Mouse (Mus musculus) liver, embryonic 11.5 days (tissue): ENCODE measurements around the gene Tenm3. TPM values are rescaled to one million over a fixed set of nuclear protein-coding genes. Genes with fewer than 3 reads are reported as not detected.

Source experiments
- ATAC-seq: fragments of 200-750 bp; cut with Nextera tagmentation; replicated peaks from 2 replicates; pipeline ENCODE4 v1.8.0; 2017; ENCODE audit warnings: moderate number of reproducible peaks, mild to moderate bottlenecking, moderate TSS enrichment, moderate library complexity; ENCODE audit not compliant: low FRiP score
- DNase-seq: peaks from one replicate; pipeline ENCODE4 v3.0.0-alpha.2; 2017; ENCODE audit warnings: low spot score
- H3K27ac ChIP-seq: fragments of 300-500 bp; sonication (generic); 2 replicates; pipeline ENCODE4 v1.5.1; 2014; ENCODE audit warnings: mild to moderate bottlenecking, low read depth, low read length, control low read depth
- H3K27me3 ChIP-seq: fragments of 300-500 bp; sonication (generic); replicated peaks from 2 replicates; pipeline ENCODE4 v1.6.1; 2014; ENCODE audit warnings: low read length, mixed read lengths; ENCODE audit not compliant: control insufficient read depth, insufficient read depth
- H3K36me3 ChIP-seq: fragments of 300-500 bp; sonication (generic); 2 replicates; pipeline ENCODE4 v1.6.1; 2014; ENCODE audit warnings: mild to moderate bottlenecking, low read length, moderate library complexity, mixed read lengths; ENCODE audit not compliant: control insufficient read depth, insufficient read depth
- H3K4me1 ChIP-seq: fragments of 300-500 bp; sonication (generic); replicated peaks from 2 replicates; pipeline ENCODE4 v1.6.1; 2014; ENCODE audit warnings: low read length, mixed read lengths; ENCODE audit not compliant: control insufficient read depth, insufficient read depth
- H3K4me2 ChIP-seq: fragments of 300-500 bp; sonication (generic); 2 replicates; pipeline ENCODE4 v1.6.1; 2014; ENCODE audit warnings: mild to moderate bottlenecking, control low read depth, moderate library complexity
- H3K4me3 ChIP-seq: fragments of 300-500 bp; sonication (generic); 2 replicates; pipeline ENCODE4 v1.5.1; 2014; ENCODE audit warnings: low read depth, low read length, control low read depth
- H3K9ac ChIP-seq: fragments of 300-500 bp; sonication (generic); 2 replicates; pipeline ENCODE4 v1.6.1; 2014; ENCODE audit warnings: low read depth, low read length, control low read depth
- H3K9me3 ChIP-seq: fragments of 300-500 bp; sonication (generic); 2 replicates; pipeline ENCODE4 v1.6.1; 2016; ENCODE audit warnings: low read length, inconsistent platforms, mixed read lengths; ENCODE audit not compliant: control insufficient read depth
- WGBS: fragments of 180-500 bp; shearing (Covaris S2); extraction: QIAGEN DNeasy Blood & Tissue Kit; methylation state at CpG from one replicate; pipeline ENCODE4 v1.1.7; 2014; 5-methylcytosine and 5-hydroxymethylcytosine counted together
- polyA plus RNA-seq: library from polyadenylated mRNA; unstranded; fragments of >200 nt; fragmentation: Nextera tagmentation; extraction: Ambion mirVana; gene quantifications from 2 replicates; pipeline ENCODE4 v1.2.1, GENCODE M21; 2014

Gene Tenm3
- polyA plus RNA-seq, 1 experiment from 2014 or later = 13.6 TPM

- 68% methylated on average over 14 of the region's 14 CpGs for WGBS
- Histone ChIP-seq H3K36me3 (no peaks in the 10 kb centered on the region), H3K27ac (no peak overlapping the region), H3K4me2 (no peak overlapping the region), H3K4me3 (no peak overlapping the region), H3K9ac (no peak overlapping the region), H3K4me1 (no peaks in the 10 kb centered on the region), H3K9me3 (no peaks in the 10 kb centered on the region), H3K27me3 (no peaks in the 10 kb centered on the region)
- DNase-seq (no peak), ATAC-seq (no peak)
Observed at GRCm38 (mm10) chr8:48722744-48723143, 121.0 kb downstream of the Tenm3 start.

GRCm38 (mm10) chr8:48722318-48722717 is 121.4 kb downstream of the Tenm3 start:
- DNase-seq (no peak), ATAC-seq (no peak)
- H3K27ac ChIP-seq = no peak overlapping the region
- no peaks in the 10 kb centered on the region for H3K36me3 ChIP-seq
- H3K4me2 ChIP-seq = no peak overlapping the region
- no peak overlapping the region for H3K9ac ChIP-seq
- no peak overlapping the region for H3K4me3 ChIP-seq
- no peaks in the 10 kb centered on the region for H3K27me3 ChIP-seq
- H3K4me1 ChIP-seq = no peaks in the 10 kb centered on the region
- 84% methylated on average over 7 of the region's 7 CpGs for WGBS
- no peaks in the 10 kb centered on the region for H3K9me3 ChIP-seq

- H3K9ac ChIP-seq = no peak overlapping the region
- ATAC-seq (no peak), DNase-seq (no peak)
- no peaks in the 10 kb centered on the region for H3K4me1 ChIP-seq
- H3K4me2 ChIP-seq = no peak overlapping the region
- H3K9me3 ChIP-seq = no peaks in the 10 kb centered on the region
- no peaks in the 10 kb centered on the region for H3K36me3 ChIP-seq
- H3K27me3 ChIP-seq = no peaks in the 10 kb centered on the region
- 89% methylated on average over 12 of the region's 12 CpGs for WGBS
- H3K27ac ChIP-seq = no peak overlapping the region
- no peak overlapping the region for H3K4me3 ChIP-seq
Observed at GRCm38 (mm10) chr8:48721376-48721775, 122.4 kb downstream of the Tenm3 start.

GRCm38 (mm10) chr8:48715616-48716015 is 128.1 kb downstream of the Tenm3 start:
- Histone ChIP-seq H3K27me3 (no peaks in the 10 kb centered on the region), H3K9ac (no peak overlapping the region), H3K4me2 (no peak overlapping the region), H3K4me3 (no peak overlapping the region), H3K9me3 (no peaks in the 10 kb centered on the region), H3K36me3 (no peaks in the 10 kb centered on the region), H3K4me1 (no peaks in the 10 kb centered on the region), H3K27ac (no peak overlapping the region)
- WGBS = 85% methylated on average over 9 of the region's 9 CpGs
- no peak for DNase-seq
- ATAC-seq = no peak

- no peak for ATAC-seq
- WGBS = 83% methylated on average over 6 of the region's 6 CpGs
- H3K27ac ChIP-seq = no peak overlapping the region
Observed at GRCm38 (mm10) chr8:48706666-48707065, 137.1 kb downstream of the Tenm3 start.

GRCm38 (mm10) chr8:48704885-48705515 is 138.8 kb downstream of the Tenm3 start:
- Histone ChIP-seq H3K4me1 (no peaks in the 10 kb centered on the region), H3K27ac (no peak overlapping the region)

More at GRCm38 (mm10) chr8:48706666-48707065, 137.1 kb downstream of the Tenm3 start:
- Histone ChIP-seq H3K9ac (no peak overlapping the region), H3K4me3 (no peak overlapping the region), H3K27me3 (no peaks in the 10 kb centered on the region), H3K4me2 (no peak overlapping the region), H3K9me3 (no peaks in the 10 kb centered on the region), H3K4me1 (no peaks in the 10 kb centered on the region), H3K36me3 (no peaks in the 10 kb centered on the region)
- DNase-seq = no peak

GRCm38 (mm10) chr8:48704485-48704884 is 139.3 kb downstream of the Tenm3 start:
- Histone ChIP-seq H3K27ac (no peak overlapping the region), H3K36me3 (no peaks in the 10 kb centered on the region), H3K9ac (no peak overlapping the region), H3K4me2 (no peak overlapping the region), H3K27me3 (no peaks in the 10 kb centered on the region), H3K4me1 (no peaks in the 10 kb centered on the region), H3K9me3 (no peaks in the 10 kb centered on the region), H3K4me3 (no peak overlapping the region)
- DNase-seq (no peak), ATAC-seq (no peak)
- WGBS = 77% methylated on average over 6 of the region's 6 CpGs

More at GRCm38 (mm10) chr8:48704885-48705515, 138.8 kb downstream of the Tenm3 start:
- DNase-seq (no peak), ATAC-seq (no peak)
- no peak overlapping the region for H3K4me2 ChIP-seq
- H3K36me3 ChIP-seq = no peaks in the 10 kb centered on the region
- no peaks in the 10 kb centered on the region for H3K9me3 ChIP-seq
- H3K4me3 ChIP-seq = no peak overlapping the region
- H3K27me3 ChIP-seq = no peaks in the 10 kb centered on the region
- H3K9ac ChIP-seq = no peak overlapping the region
- WGBS = 85% methylated on average over 10 of the region's 10 CpGs

- no peak overlapping the region for H3K9ac ChIP-seq
- H3K4me1 ChIP-seq = no peaks in the 10 kb centered on the region
- no peaks in the 10 kb centered on the region for H3K36me3 ChIP-seq
- H3K27me3 ChIP-seq = no peaks in the 10 kb centered on the region
- H3K4me3 ChIP-seq = no peak overlapping the region
- ATAC-seq = no peak
- no peak for DNase-seq
- H3K4me2 ChIP-seq = no peak overlapping the region
- no peak overlapping the region for H3K27ac ChIP-seq
- H3K9me3 ChIP-seq = no peaks in the 10 kb centered on the region
- WGBS = 86% methylated on average over 10 of the region's 10 CpGs
Observed at GRCm38 (mm10) chr8:48690665-48691395, 152.9 kb downstream of the Tenm3 start.

- no peak for ATAC-seq
Observed at GRCm38 (mm10) chr8:48688706-48689105, 155.0 kb downstream of the Tenm3 start.

More at GRCm38 (mm10) chr8:48688706-48689105, 155.0 kb downstream of the Tenm3 start:
- 81% methylated on average over 4 of the region's 4 CpGs for WGBS
- Histone ChIP-seq H3K9me3 (no peaks in the 10 kb centered on the region), H3K4me1 (no peaks in the 10 kb centered on the region), H3K4me2 (no peak overlapping the region), H3K27ac (no peak overlapping the region), H3K9ac (no peak overlapping the region), H3K27me3 (no peaks in the 10 kb centered on the region), H3K4me3 (no peak overlapping the region), H3K36me3 (no peaks in the 10 kb centered on the region)
- DNase-seq = no peak
